Mouse (Mus musculus): ENCODE results near the gene Supt3. TPM values are rescaled to one million over a fixed set of nuclear protein-coding genes. Genes with fewer than 3 reads are reported as not detected.

Gene Supt3
- polyA plus RNA-seq, 1 experiment from 2014 or later: 27.3 TPM

DNA sequence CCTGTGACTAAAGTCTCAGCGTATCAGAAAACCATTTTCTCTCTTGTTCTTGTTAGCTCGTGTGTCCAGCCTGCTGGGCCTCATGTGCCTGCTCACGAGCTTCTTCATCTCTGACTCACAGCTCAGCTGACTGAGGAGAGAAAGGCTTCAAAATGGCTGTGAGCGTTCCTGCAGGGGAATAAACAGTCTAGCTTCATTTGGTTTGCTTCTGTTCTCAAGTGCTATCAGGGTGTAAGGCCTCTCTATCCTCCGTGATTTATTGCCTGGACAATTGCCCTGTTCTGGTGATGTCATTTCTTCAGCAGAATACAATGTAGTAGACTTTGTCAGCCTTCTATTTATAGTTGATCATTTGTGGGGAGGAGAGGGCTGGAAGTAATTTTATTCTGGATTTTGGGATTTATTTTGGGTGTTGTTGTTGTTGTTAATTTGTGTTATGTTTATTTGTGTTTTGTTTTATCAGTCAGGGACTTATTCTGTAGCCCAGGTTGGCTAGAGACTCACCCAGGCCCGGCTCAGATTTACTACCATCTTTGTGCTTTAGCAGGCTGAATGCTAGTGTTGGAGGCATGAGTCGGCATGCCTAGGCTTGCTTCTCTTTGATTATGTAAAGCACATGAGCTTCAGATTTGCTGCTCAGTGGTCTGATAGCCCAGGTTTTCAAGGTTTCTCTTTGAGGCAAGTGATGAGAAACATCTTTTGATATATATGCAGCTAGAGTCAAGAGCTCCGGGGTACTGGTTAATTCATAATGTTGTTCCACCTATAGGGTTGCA lies 243.4 kb downstream of the Supt3 start:
- no peak for ATAC-seq
- 72% methylated on average over 8 of the region's 8 CpGs for WGBS

DNA sequence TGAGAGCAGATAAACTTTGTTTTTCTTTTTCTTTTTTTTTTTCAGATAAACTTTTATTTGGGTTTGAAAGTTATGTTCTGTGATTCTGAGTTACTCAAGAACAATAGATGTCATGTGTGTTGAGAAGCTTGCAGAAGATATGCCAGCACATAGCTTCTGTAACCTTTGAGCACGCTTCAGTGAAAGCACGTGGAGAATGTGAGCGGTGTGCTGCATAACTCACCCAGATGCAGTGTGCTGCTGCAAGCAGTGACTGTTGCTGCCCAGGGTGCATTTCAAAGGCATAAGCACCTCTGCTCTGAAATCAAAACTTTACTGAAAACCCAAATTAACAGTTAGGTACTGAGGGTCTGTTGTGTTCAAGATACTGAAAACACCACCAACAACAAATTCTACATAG lies 251.5 kb downstream of the Supt3 start:
- 75% methylated on average over 3 of the region's 3 CpGs for whole genome bisulfite sequencing
- Histone ChIP-seq H3K4me3 (ENCODE audit: low read length) (no peak overlapping the region), H3K4me2 (ENCODE audit: low read length) (no peak overlapping the region), H3K27me3 (replicated peaks; ENCODE audit: control insufficient read depth, insufficient read depth, low read length) (no peaks in the 10 kb centered on the region), H3K9me3 (ENCODE audit: control insufficient read depth, low read length) (no peaks in the 10 kb centered on the region), H3K9ac (ENCODE audit: low read depth, low read length) (no peak overlapping the region), H3K36me3 (ENCODE audit: control insufficient read depth, insufficient read depth, low read length) (no peaks in the 10 kb centered on the region), H3K27ac (ENCODE audit: low read depth, low read length) (no peak overlapping the region), H3K4me1 (ENCODE audit: control insufficient read depth, insufficient read depth, low read depth, low read length) (no peaks in the 10 kb centered on the region)
- ATAC-seq: no peak

More for the DNA sequence above, 243.4 kb downstream of the Supt3 start:
- H3K4me1 ChIP-seq (ENCODE audit: control insufficient read depth, insufficient read depth, low read depth, low read length): no peaks in the 10 kb centered on the region
- H3K4me2 ChIP-seq (ENCODE audit: low read length): no peak overlapping the region
- no peak overlapping the region for H3K9ac ChIP-seq (ENCODE audit: low read depth, low read length)
- H3K27ac ChIP-seq (ENCODE audit: low read depth, low read length): no peak overlapping the region
- no peaks in the 10 kb centered on the region for H3K27me3 ChIP-seq (replicated peaks; ENCODE audit: control insufficient read depth, insufficient read depth, low read length)
- H3K4me3 ChIP-seq (ENCODE audit: low read length): no peak overlapping the region
- H3K9me3 ChIP-seq (ENCODE audit: control insufficient read depth, low read length): no peaks in the 10 kb centered on the region
- H3K36me3 ChIP-seq (ENCODE audit: control insufficient read depth, insufficient read depth, low read length): no peaks in the 10 kb centered on the region

DNA sequence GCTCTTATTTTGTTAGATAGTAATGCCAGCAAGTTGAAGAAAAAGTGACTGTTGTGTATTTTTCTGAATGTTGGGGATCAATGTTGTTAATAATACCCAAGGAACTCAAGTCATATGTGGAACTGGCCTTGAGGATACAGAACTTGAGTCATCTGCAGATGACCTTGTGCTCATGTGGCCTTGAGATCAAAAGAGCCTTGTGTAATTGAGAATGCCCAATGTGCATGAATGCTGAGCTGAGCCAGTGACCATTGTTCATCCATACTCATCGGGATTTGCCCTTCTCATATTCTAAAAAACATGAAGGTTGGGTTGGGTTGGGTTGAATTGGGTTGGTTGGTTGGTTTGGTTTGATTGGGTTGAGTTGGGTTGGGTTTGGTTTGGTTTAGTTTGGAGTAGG lies 252.2 kb downstream of the Supt3 start:
- H3K4me3 ChIP-seq (ENCODE audit: low read length): no peak overlapping the region
- H3K27ac ChIP-seq (ENCODE audit: low read depth, low read length): no peak overlapping the region
- WGBS: 88% methylated on average over 1 of the region's 1 CpGs
- H3K4me2 ChIP-seq (ENCODE audit: low read length): no peak overlapping the region
- H3K9me3 ChIP-seq (ENCODE audit: control insufficient read depth, low read length): no peaks in the 10 kb centered on the region
- H3K9ac ChIP-seq (ENCODE audit: low read depth, low read length): no peak overlapping the region
- ATAC-seq: no peak
- no peaks in the 10 kb centered on the region for H3K27me3 ChIP-seq (replicated peaks; ENCODE audit: control insufficient read depth, insufficient read depth, low read length)
- no peaks in the 10 kb centered on the region for H3K36me3 ChIP-seq (ENCODE audit: control insufficient read depth, insufficient read depth, low read length)
- no peaks in the 10 kb centered on the region for H3K4me1 ChIP-seq (ENCODE audit: control insufficient read depth, insufficient read depth, low read depth, low read length)

DNA sequence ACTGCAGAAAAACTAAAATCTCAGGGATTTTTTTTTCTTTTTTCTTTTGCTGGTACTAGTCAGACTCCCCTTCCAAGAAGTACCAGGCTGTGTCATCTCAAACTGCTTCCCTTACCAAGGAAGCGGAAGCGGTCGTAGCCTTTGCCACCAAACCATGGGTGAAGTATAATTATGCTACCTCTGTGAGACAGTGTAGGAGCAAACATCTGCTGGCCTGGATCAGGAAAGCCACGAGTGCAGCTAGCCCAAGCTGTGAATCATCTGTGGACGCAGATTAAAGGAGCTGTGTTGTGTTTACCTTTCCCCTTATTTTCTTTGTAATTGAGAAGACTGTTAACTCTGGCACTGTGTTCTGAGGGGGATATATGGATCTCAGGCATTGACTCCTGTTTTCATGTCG lies 255.3 kb downstream of the Supt3 start:
- Histone ChIP-seq H3K27me3 (replicated peaks; ENCODE audit: control insufficient read depth, insufficient read depth, low read length) (no peaks in the 10 kb centered on the region), H3K9ac (ENCODE audit: low read depth, low read length) (no peak overlapping the region), H3K27ac (ENCODE audit: low read depth, low read length) (no peak overlapping the region), H3K4me3 (ENCODE audit: low read length) (no peak overlapping the region), H3K36me3 (ENCODE audit: control insufficient read depth, insufficient read depth, low read length) (no peaks in the 10 kb centered on the region), H3K9me3 (ENCODE audit: control insufficient read depth, low read length) (no peaks in the 10 kb centered on the region), H3K4me1 (ENCODE audit: control insufficient read depth, insufficient read depth, low read depth, low read length) (no peaks in the 10 kb centered on the region), H3K4me2 (ENCODE audit: low read length) (no peak overlapping the region)
- 80% methylated on average over 6 of the region's 6 CpGs for WGBS
- no peak for ATAC-seq

DNA sequence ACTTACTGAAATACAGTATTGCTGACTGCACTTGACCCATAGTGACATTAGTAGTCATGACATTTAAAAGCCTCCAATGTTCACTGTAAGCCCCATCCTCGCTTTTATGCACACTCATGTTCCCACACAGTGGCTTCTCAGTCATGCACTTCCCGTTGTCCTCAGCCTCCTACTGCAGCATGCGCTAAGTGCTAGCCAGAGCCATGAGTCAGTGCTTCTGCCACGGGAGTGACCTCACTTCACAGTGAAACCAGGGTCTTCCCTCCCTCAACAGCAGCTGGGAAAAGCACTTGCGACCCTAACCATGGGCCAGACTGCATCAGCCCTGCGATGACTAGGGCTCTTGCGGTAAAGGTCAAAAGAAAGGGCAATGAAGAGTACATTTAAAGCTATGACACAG lies 256.7 kb downstream of the Supt3 start:
- ATAC-seq: no peak
- Histone ChIP-seq H3K9me3 (ENCODE audit: control insufficient read depth, low read length) (no peaks in the 10 kb centered on the region), H3K27me3 (replicated peaks; ENCODE audit: control insufficient read depth, insufficient read depth, low read length) (no peaks in the 10 kb centered on the region), H3K9ac (ENCODE audit: low read depth, low read length) (no peak overlapping the region), H3K27ac (ENCODE audit: low read depth, low read length) (no peak overlapping the region), H3K4me2 (ENCODE audit: low read length) (no peak overlapping the region), H3K36me3 (ENCODE audit: control insufficient read depth, insufficient read depth, low read length) (no peaks in the 10 kb centered on the region), H3K4me3 (ENCODE audit: low read length) (no peak overlapping the region), H3K4me1 (ENCODE audit: control insufficient read depth, insufficient read depth, low read depth, low read length) (no peaks in the 10 kb centered on the region)
- WGBS: 78% methylated on average over 7 of the region's 7 CpGs

DNA sequence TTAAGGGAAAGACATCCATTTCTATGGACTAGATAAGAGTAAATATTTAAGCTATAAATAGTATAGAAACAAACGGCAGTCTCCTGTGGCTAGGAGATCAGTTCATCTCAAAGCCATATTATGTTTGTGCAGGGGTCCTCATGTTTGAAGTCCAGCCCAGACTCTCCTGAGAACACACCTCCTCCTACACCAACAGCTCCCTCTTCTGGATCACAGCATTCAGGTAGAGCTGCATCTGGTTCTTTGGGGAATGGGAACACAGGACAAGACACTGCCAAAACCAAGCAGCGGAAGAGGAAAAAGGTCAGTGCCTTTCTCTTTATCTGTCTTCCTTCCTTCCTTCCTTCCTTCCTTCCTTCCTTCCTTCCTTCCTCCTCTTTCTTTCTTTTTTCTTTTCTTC lies 264.1 kb downstream of the Supt3 start:
- H3K36me3 ChIP-seq (ENCODE audit: control insufficient read depth, insufficient read depth, low read length): no peaks in the 10 kb centered on the region
- WGBS: 87% methylated on average over 2 of the region's 2 CpGs
- no peak for ATAC-seq
- H3K9me3 ChIP-seq (ENCODE audit: control insufficient read depth, low read length): no peaks in the 10 kb centered on the region
- no peaks in the 10 kb centered on the region for H3K27me3 ChIP-seq (replicated peaks; ENCODE audit: control insufficient read depth, insufficient read depth, low read length)
- no peak overlapping the region for H3K4me2 ChIP-seq (ENCODE audit: low read length)
- H3K27ac ChIP-seq (ENCODE audit: low read depth, low read length): no peak overlapping the region
- no peak overlapping the region for H3K9ac ChIP-seq (ENCODE audit: low read depth, low read length)
- no peaks in the 10 kb centered on the region for H3K4me1 ChIP-seq (ENCODE audit: control insufficient read depth, insufficient read depth, low read depth, low read length)
- no peak overlapping the region for H3K4me3 ChIP-seq (ENCODE audit: low read length)

DNA sequence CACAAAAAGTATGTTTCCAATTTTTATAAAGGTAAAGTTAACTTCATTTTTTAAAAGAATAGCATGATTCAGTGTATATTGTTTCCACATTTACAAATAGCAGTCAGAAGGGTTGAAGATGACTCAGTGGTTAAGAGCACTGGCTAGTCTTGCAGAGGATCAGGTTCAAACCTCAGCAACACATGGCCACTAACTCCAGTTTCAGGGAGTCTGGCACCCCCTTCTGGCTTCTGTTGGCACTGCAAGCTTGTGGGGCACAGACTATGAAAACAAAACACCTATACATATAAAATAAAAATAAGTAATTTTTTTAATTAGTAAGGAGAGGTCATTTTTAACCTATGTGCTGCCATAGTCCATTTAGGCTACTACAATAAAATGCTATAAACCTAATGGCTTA lies 268.9 kb downstream of the Supt3 start:
- no peak overlapping the region for H3K27ac ChIP-seq (ENCODE audit: low read depth, low read length)
- no peak for ATAC-seq
- H3K4me3 ChIP-seq (ENCODE audit: low read length): no peak overlapping the region
- H3K36me3 ChIP-seq (ENCODE audit: control insufficient read depth, insufficient read depth, low read length): no peaks in the 10 kb centered on the region
- H3K9ac ChIP-seq (ENCODE audit: low read depth, low read length): no peak overlapping the region
- H3K9me3 ChIP-seq (ENCODE audit: control insufficient read depth, low read length): no peaks in the 10 kb centered on the region
- H3K4me1 ChIP-seq (ENCODE audit: control insufficient read depth, insufficient read depth, low read depth, low read length): no peaks in the 10 kb centered on the region
- no peaks in the 10 kb centered on the region for H3K27me3 ChIP-seq (replicated peaks; ENCODE audit: control insufficient read depth, insufficient read depth, low read length)
- H3K4me2 ChIP-seq (ENCODE audit: low read length): no peak overlapping the region

DNA sequence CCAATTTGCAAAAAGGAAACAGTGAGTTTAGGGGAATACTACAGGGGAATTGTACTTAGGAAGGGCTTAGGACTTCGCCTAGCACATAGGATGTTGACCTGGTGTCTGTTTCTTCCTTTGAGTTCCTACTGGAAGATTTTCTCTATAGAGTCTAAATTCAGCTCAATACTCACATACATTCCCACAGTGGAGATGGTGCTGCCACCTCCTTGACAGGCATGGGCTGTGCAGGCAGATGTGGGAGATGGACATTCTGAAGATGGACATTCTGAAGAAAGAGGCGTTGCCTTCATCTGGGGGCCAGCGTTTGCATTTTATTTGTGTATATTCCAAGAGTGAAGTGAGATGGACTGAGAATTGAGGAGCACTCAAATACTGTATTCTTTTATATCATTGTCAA lies 269.6 kb downstream of the Supt3 start:
- Histone ChIP-seq H3K9ac (ENCODE audit: low read depth, low read length) (no peak overlapping the region), H3K36me3 (ENCODE audit: control insufficient read depth, insufficient read depth, low read length) (no peaks in the 10 kb centered on the region), H3K27ac (ENCODE audit: low read depth, low read length) (no peak overlapping the region), H3K9me3 (ENCODE audit: control insufficient read depth, low read length) (no peaks in the 10 kb centered on the region), H3K4me2 (ENCODE audit: low read length) (no peak overlapping the region), H3K4me3 (ENCODE audit: low read length) (no peak overlapping the region), H3K4me1 (ENCODE audit: control insufficient read depth, insufficient read depth, low read depth, low read length) (no peaks in the 10 kb centered on the region), H3K27me3 (replicated peaks; ENCODE audit: control insufficient read depth, insufficient read depth, low read length) (no peaks in the 10 kb centered on the region)
- 95% methylated on average over 3 of the region's 3 CpGs for WGBS
- no peak for ATAC-seq

DNA sequence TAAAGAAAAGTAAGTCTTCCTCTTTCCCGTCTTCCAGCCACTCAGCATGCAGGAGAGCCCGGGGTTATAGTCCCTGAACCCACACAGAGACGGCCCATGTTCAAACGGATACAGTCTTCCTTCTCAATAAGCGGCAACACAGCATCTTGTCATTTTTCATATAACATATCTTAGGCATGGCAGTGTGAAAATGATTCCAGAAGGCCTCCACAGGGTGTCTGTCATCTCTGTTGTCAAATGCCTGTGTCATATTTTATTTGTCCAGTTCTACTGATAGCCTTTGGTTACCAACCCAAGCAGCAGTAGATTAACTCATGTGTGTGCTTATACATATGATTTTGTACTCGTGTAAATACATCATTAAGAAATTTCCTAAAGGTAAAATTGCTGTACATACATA lies 270.3 kb downstream of the Supt3 start:
- WGBS: 74% methylated on average over 6 of the region's 6 CpGs
- Histone ChIP-seq H3K4me3 (ENCODE audit: low read length) (no peak overlapping the region), H3K27ac (ENCODE audit: low read depth, low read length) (no peak overlapping the region), H3K36me3 (ENCODE audit: control insufficient read depth, insufficient read depth, low read length) (no peaks in the 10 kb centered on the region), H3K9ac (ENCODE audit: low read depth, low read length) (no peak overlapping the region), H3K27me3 (replicated peaks; ENCODE audit: control insufficient read depth, insufficient read depth, low read length) (no peaks in the 10 kb centered on the region), H3K9me3 (ENCODE audit: control insufficient read depth, low read length) (no peaks in the 10 kb centered on the region), H3K4me1 (ENCODE audit: control insufficient read depth, insufficient read depth, low read depth, low read length) (no peaks in the 10 kb centered on the region), H3K4me2 (ENCODE audit: low read length) (no peak overlapping the region)
- ATAC-seq: no peak

DNA sequence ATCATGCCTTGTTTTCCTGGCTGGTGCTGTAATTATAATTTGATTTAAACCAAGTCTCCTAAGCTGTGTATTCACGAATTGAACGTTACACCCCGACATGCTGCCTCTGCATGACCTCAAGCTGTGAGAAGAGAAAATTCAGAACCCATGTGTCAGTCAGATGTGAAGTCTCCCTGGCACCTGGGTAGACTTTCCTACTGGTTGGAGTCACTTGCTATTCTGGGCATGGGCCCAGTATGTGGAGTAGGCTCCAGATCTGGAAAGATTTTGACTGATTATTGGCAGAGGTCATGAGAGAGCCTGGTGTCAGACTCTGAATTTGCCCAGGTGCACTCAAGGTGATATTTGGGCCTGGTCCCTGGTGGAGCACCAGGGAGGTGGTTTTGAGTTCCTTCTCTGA lies 275.0 kb downstream of the Supt3 start:
- no peaks in the 10 kb centered on the region for H3K36me3 ChIP-seq (ENCODE audit: control insufficient read depth, insufficient read depth, low read length)

More for the DNA sequence above, 275.0 kb downstream of the Supt3 start:
- no peak overlapping the region for H3K4me3 ChIP-seq (ENCODE audit: low read length)
- WGBS: 73% methylated on average over 3 of the region's 3 CpGs
- ATAC-seq: no peak
- no peak overlapping the region for H3K4me2 ChIP-seq (ENCODE audit: low read length)
- H3K4me1 ChIP-seq (ENCODE audit: control insufficient read depth, insufficient read depth, low read depth, low read length): no peaks in the 10 kb centered on the region; the same call in 1 of the 2 replicates
- H3K27me3 ChIP-seq (replicated peaks; ENCODE audit: control insufficient read depth, insufficient read depth, low read length): no peaks in the 10 kb centered on the region
- no peak overlapping the region for H3K9ac ChIP-seq (ENCODE audit: low read depth, low read length)
- no peak overlapping the region for H3K27ac ChIP-seq (ENCODE audit: low read depth, low read length)
- no peaks in the 10 kb centered on the region for H3K9me3 ChIP-seq (ENCODE audit: control insufficient read depth, low read length)

All from hindbrain, embryonic 16.5 days (tissue).